Mouse (Mus musculus) thymus, adult 2 months (tissue): Measurements from ENCODE around the gene Sycp2.

Experiments
- CTCF ChIP-seq: fragments of 200-500 bp; IDR thresholded peaks from 2 replicates; pipeline ENCODE4 v1.5.1; 2012; ENCODE audit warnings: mild to moderate bottlenecking, control low read depth, low read length, moderate library complexity, borderline replicate concordance; ENCODE audit not compliant: control insufficient read depth, poor library complexity, insufficient read depth; ENCODE audit errors: extremely low read depth
- POLR2A ChIP-seq: fragments of 200-500 bp; IDR thresholded peaks from 2 replicates; pipeline ENCODE4 v1.6.1; 2012; ENCODE audit warnings: mild to moderate bottlenecking, low read length, control low read depth, moderate library complexity; ENCODE audit not compliant: control insufficient read depth, poor library complexity, insufficient read depth; ENCODE audit errors: extremely low read depth

GRCm38 (mm10) chr2:178304669-178305068 is 102.8 kb downstream of the Sycp2 start:
- TF ChIP-seq CTCF, result no peak
- TF ChIP-seq POLR2A, result no peak
